Mouse (Mus musculus) cerebellum, adult 2 months (tissue): ENCODE measurements around the gene F2r. TPM values are rescaled to one million over a fixed set of nuclear protein-coding genes. Genes with fewer than 3 reads are reported as not detected.

Experiments
- DNase-seq, 2 experiments: peaks; one replicate each; pipeline ENCODE4 v3.0.0; 2021
- H3K27ac ChIP-seq: fragments of 200-500 bp; 2 replicates; pipeline ENCODE4 v1.5.1; 2012; ENCODE audit warnings: low read length, control low read depth, inconsistent platforms; ENCODE audit not compliant: insufficient read depth
- H3K27me3 ChIP-seq: fragments of 200-500 bp; 2 replicates; pipeline ENCODE4 v1.6.1; 2012; ENCODE audit warnings: inconsistent platforms, mild to moderate bottlenecking, low read length, moderate library complexity; ENCODE audit not compliant: control insufficient read depth, insufficient read depth
- H3K4me1 ChIP-seq: fragments of 200-500 bp; 2 replicates; pipeline ENCODE4 v1.6.1; 2011; ENCODE audit warnings: low read length; ENCODE audit not compliant: control insufficient read depth, insufficient read depth
- H3K4me3 ChIP-seq: fragments of 200-500 bp; replicated peaks from 2 replicates; pipeline ENCODE3; 2011; ENCODE audit warnings: mild to moderate bottlenecking, low read depth, low read length, control low read depth; ENCODE audit not compliant: insufficient read depth
- CTCF ChIP-seq: fragments of 200-500 bp; IDR thresholded peaks from 2 replicates; pipeline ENCODE4 v1.5.1; 2011; ENCODE audit warnings: low read depth, mild to moderate bottlenecking, control low read depth, low read length, moderate library complexity, borderline replicate concordance; ENCODE audit not compliant: insufficient read depth
- POLR2A ChIP-seq: fragments of 200-500 bp; IDR thresholded peaks from 2 replicates; pipeline ENCODE4 v1.6.1; 2011; ENCODE audit warnings: low read length, control low read depth, borderline replicate concordance; ENCODE audit not compliant: insufficient read depth
- whole genome bisulfite sequencing: fragments of 180-500 bp; shearing (Covaris S2); methylation state at CpG from one replicate; pipeline ENCODE4 v1.1.7; 2018; 5-methylcytosine and 5-hydroxymethylcytosine counted together
- polyA plus RNA-seq: library from polyadenylated mRNA; depleted of rRNA; stranded (reverse); fragments of >200 nt; gene quantifications from 2 replicates; pipeline ENCODE4 v1.2.3, GENCODE M21; 2012

Gene F2r
- polyA plus RNA-seq, 1 experiment = 4.4 TPM

- Histone ChIP-seq H3K27ac (no peak overlapping the region), H3K4me3 (no peak overlapping the region), H3K4me1 (no peaks in the 10 kb centered on the region), H3K27me3 (no peaks in the 10 kb centered on the region; the same call in 1 of the 2 replicates)
- TF ChIP-seq POLR2A = no peak
- TF ChIP-seq CTCF = no peak
- DNase-seq = no peak
- 54% methylated on average over 5 of the region's 5 CpGs for WGBS
Observed at GRCm38 (mm10) chr13:95584898-95585297, 33.4 kb downstream of the F2r start.

DNA sequence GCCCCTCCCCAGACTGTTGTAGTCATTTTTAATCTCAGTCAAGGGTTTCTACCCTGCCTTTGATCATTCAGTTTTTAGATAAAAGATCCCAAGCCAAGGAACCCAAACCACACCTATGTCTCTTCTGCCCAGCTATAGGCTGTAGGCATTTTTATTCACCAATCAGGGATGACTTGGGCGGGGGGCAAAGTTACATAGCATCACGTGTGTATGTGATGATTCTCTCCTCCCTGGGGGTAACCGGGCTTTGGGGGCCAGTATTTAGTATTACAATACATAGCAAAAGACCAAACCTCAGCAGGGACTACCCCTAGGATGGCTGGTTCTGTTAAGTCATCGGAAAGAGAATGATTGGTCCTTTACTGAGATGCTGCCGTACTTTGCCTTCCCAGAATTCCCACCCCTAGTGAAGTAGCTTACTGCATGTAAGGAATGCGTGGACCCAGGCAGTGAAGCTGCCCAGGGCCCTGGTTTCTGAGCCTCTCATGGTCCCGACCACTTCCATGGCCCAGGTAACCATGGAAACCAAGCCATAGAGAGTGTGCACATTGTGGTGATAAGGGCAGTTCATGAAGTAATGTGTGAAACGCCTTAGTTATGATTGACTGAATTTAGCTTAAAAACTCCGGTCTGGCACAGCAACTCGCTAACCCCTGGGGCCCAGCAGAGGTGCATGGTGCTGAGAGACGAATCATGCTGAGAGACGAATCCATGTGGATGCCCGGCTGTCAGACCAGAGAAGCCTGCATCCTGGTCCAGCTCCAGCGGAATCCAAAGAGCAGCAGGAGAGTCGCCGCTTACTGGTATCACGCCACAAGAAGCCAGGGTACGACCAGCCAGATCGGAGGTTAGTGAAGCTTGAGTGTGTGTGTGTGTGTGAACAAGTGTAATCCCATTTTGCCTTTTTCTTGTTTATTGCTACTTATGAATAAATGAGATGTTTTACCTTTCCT lies 34.8 kb downstream of the F2r start:
- Histone ChIP-seq H3K4me3 (no peak overlapping the region), H3K4me1 (no peaks in the 10 kb centered on the region), H3K27me3 (no peaks in the 10 kb centered on the region; the same call in 1 of the 2 replicates), H3K27ac (no peak overlapping the region)
- WGBS = 16% methylated on average over 19 of the region's 19 CpGs
- TF ChIP-seq POLR2A = no peak
- TF ChIP-seq CTCF = no peak
- peak; percentile 17 to 25 for DNase-seq

DNA sequence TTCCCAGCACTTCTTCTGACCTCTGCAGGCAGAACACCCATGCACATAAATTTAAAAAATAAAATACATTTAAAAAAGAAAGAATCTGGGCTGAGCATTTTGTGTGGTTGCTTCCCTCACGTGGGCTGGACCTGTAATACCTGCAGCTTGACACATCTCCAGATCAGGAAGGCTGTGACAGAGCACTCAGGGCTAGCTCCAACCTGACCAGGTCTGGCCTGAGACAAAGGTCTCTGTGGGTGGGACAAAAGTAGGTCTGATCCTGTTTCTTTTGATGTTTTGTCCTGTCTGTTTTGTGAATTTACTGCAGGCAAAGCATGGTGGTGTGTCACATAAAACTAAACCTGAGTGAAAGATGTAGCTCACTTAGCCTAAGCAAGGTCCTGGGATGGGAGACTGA lies 36.4 kb downstream of the F2r start:
- Histone ChIP-seq H3K27ac (no peak overlapping the region), H3K4me1 (no peaks in the 10 kb centered on the region), H3K4me3 (no peak overlapping the region), H3K27me3 (no peaks in the 10 kb centered on the region; the same call in 1 of the 2 replicates)
- TF ChIP-seq CTCF (no peak), POLR2A (no peak)
- 47% methylated on average over 1 of the region's 1 CpGs for WGBS
- no peak for DNase-seq

- WGBS = 90% methylated on average over 5 of the region's 5 CpGs
Observed at GRCm38 (mm10) chr13:95578016-95578697, 40.1 kb downstream of the F2r start.

GRCm38 (mm10) chr13:95570877-95571276 lies 47.4 kb downstream of the F2r start:
- Histone ChIP-seq H3K27ac (no peak overlapping the region), H3K4me1 (no peaks in the 10 kb centered on the region), H3K4me3 (no peak overlapping the region), H3K27me3 (no peaks in the 10 kb centered on the region)
- DNase-seq = no peak
- no peak for TF ChIP-seq CTCF
- TF ChIP-seq POLR2A = no peak
- 96% methylated on average over 4 of the region's 4 CpGs for WGBS

More at GRCm38 (mm10) chr13:95578016-95578697, 40.1 kb downstream of the F2r start:
- TF ChIP-seq POLR2A = no peak
- TF ChIP-seq CTCF = no peak
- H3K4me3 ChIP-seq = no peak overlapping the region
- no peak overlapping the region for H3K27ac ChIP-seq
- H3K27me3 ChIP-seq = no peaks in the 10 kb centered on the region
- no peaks in the 10 kb centered on the region for H3K4me1 ChIP-seq
- DNase-seq = no peak

DNA sequence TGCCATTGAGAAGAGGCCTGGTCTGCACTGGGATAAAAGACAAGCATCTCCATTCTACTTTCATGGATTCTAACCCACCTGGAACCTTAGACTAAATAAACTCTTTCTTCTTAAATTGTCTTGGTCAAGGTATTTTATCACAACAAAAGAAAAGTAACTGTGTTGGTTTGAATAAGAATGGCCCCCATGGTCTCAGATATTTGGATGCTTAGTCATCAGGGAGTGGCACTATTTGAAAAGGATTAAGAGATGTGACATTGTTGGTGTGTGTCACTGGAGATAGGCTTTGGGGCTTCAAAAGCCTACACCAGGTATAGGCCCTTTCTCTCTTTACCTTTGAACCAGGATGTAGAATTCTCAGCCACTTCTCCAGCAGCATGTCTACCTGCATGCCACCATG lies 49.0 kb downstream of the F2r start:
- no peak for TF ChIP-seq POLR2A
- no peak for TF ChIP-seq CTCF
- H3K4me3 ChIP-seq = no peak overlapping the region
- H3K27ac ChIP-seq = no peak overlapping the region
- no peaks in the 10 kb centered on the region for H3K27me3 ChIP-seq
- DNase-seq = no peak
- no peaks in the 10 kb centered on the region for H3K4me1 ChIP-seq

- Histone ChIP-seq H3K27ac (no peak overlapping the region), H3K27me3 (no peaks in the 10 kb centered on the region), H3K4me1 (no peaks in the 10 kb centered on the region), H3K4me3 (no peak overlapping the region)
- 96% methylated on average over 3 of the region's 3 CpGs for WGBS
- DNase-seq = no peak
- TF ChIP-seq POLR2A (no peak), CTCF (no peak)
Observed at GRCm38 (mm10) chr13:95568336-95568735, 50.0 kb downstream of the F2r start.

GRCm38 (mm10) chr13:95566841-95567551 lies 51.3 kb downstream of the F2r start:
- no peaks in the 10 kb centered on the region for H3K4me1 ChIP-seq
- H3K27me3 ChIP-seq = no peaks in the 10 kb centered on the region
- no peak for DNase-seq
- no peak overlapping the region for H3K27ac ChIP-seq
- 87% methylated on average over 15 of the region's 15 CpGs for WGBS
- TF ChIP-seq POLR2A (no peak), CTCF (no peak)
- H3K4me3 ChIP-seq = no peak overlapping the region
